Mouse (Mus musculus) embryonic facial prominence, embryonic 11.5 days (tissue): ENCODE results near the gene Mmadhc. TPM values are rescaled to one million over a fixed set of nuclear protein-coding genes. Genes with fewer than 3 reads are reported as not detected.

ENCODE experiments used
- ATAC-seq: fragments of 200-750 bp; cut with Nextera tagmentation; replicated peaks from 2 replicates; pipeline ENCODE4 v1.8.0; 2017; ENCODE audit warnings: low read depth; ENCODE audit not compliant: insufficient number of reproducible peaks, low FRiP score, low TSS enrichment
- DNase-seq: peaks from one replicate; pipeline ENCODE4 v3.0.0-alpha.2; 2015; ENCODE audit warnings: low spot score
- H3K27ac ChIP-seq: fragments of 300-500 bp; sonication (generic); replicated peaks from 2 replicates; pipeline ENCODE4 v1.5.1; 2014; ENCODE audit warnings: mild to moderate bottlenecking, low read depth, low read length, control low read depth
- H3K27me3 ChIP-seq: fragments of 300-500 bp; sonication (generic); 2 replicates; pipeline ENCODE4 v1.6.1; 2014; ENCODE audit warnings: mild to moderate bottlenecking, low read length, moderate library complexity, mixed read lengths; ENCODE audit not compliant: control insufficient read depth, insufficient read depth
- H3K36me3 ChIP-seq: fragments of 300-500 bp; sonication (generic); replicated peaks from 2 replicates; pipeline ENCODE4 v1.6.1; 2014; ENCODE audit warnings: low read depth, mild to moderate bottlenecking, low read length, moderate library complexity, mixed read lengths; ENCODE audit not compliant: control insufficient read depth, insufficient read depth
- H3K4me1 ChIP-seq: fragments of 300-500 bp; sonication (generic); 2 replicates; pipeline ENCODE4 v1.6.1; 2014; ENCODE audit warnings: low read length, mixed read lengths; ENCODE audit not compliant: control insufficient read depth, insufficient read depth
- H3K4me2 ChIP-seq: fragments of 300-500 bp; sonication (generic); 2 replicates; pipeline ENCODE4 v1.6.1; 2014; ENCODE audit warnings: low read depth, mild to moderate bottlenecking, control low read depth, low read length, moderate library complexity
- H3K4me3 ChIP-seq: fragments of 300-500 bp; sonication (generic); 2 replicates; pipeline ENCODE4 v1.5.1; 2014; ENCODE audit warnings: low read depth, low read length, control low read depth
- H3K9ac ChIP-seq: fragments of 300-500 bp; sonication (generic); replicated peaks from 2 replicates; pipeline ENCODE4 v1.6.1; 2014; ENCODE audit warnings: mild to moderate bottlenecking, control low read depth, low read length
- H3K9me3 ChIP-seq: fragments of 300-500 bp; sonication (generic); replicated peaks from 2 replicates; pipeline ENCODE4 v1.6.1; 2016; ENCODE audit warnings: mild to moderate bottlenecking, low read length, inconsistent platforms, mixed read lengths; ENCODE audit not compliant: control insufficient read depth
- WGBS: fragments of 180-500 bp; shearing (Covaris S2); extraction: QIAGEN DNeasy Blood & Tissue Kit; methylation state at CpG from one replicate; pipeline ENCODE4 v1.1.7; 2014; 5-methylcytosine and 5-hydroxymethylcytosine counted together
- polyA plus RNA-seq: library from polyadenylated mRNA; unstranded; fragments of >200 nt; fragmentation: Nextera tagmentation; extraction: Ambion mirVana; gene quantifications from 2 replicates; pipeline ENCODE4 v1.2.1, GENCODE M21; 2014

Mmadhc gene
- polyA plus RNA-seq, 1 experiment from 2014 or later: 170 TPM

DNA sequence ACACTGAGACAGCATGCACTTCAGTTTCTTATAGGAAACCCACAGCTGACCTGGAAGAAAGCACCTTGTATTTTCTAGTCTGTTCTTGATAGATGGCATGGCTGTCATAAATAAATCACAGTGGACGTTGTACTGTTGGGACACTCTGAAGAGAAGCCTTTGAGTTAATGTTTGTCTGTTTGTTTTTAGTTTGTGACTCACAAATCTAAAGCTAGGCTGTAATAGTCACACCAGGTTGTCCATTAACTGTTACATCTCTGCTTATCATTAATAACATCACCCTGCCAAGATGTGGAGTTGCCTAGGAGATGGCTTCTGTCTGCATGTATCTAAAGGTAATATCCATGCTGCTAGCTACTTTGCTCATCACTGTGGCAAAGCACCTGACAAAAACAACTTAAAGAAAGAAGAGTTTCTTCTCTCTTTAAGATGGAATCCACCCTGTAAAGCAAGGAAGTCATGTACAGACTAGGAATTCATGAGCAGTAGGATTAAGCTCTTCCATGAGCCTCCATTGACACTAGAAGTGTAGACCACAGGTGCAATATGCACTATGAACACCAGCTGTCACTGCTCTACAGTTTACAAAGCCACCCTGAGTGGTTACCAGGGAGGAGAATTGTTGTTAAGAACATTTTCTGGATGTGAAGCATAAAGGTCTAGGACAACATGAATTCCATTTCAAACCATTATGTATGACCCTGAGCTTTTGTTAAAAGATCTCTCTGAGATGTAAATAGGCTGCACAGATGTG is 8.4 kb upstream of the Mmadhc start:
- H3K4me3 ChIP-seq: no peak overlapping the region
- no peaks in the 10 kb centered on the region for H3K27me3 ChIP-seq
- ATAC-seq (no peak), DNase-seq (peak; percentile 39)
- 86% methylated on average over 1 of the region's 1 CpGs for WGBS
- H3K9me3 ChIP-seq: no peaks in the 10 kb centered on the region
- H3K4me1 ChIP-seq: no peaks in the 10 kb centered on the region
- H3K36me3 ChIP-seq: no peaks in the 10 kb centered on the region
- H3K27ac ChIP-seq: no peak overlapping the region
- H3K4me2 ChIP-seq: no peak overlapping the region
- no peak overlapping the region for H3K9ac ChIP-seq

DNA sequence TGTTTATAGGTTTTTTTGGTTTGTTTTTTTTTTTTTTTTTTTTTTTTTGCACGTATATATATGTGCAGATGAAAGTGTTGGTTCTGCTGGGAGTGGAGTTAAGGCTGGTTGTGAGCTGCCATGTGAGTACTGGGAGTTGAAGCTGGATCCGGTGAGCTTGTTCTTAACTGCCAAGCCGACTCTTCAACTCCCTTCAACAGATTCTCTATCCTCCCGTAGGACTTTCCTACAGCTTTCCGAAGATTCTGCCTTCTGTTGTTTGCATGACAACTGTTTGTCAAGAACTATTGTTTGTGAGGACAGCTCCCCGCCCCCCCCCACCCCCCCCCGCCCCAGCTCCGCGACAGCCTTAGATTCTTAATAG is 368 bp upstream of the Mmadhc start:
- H3K9me3 ChIP-seq: no peaks in the 10 kb centered on the region
- H3K4me3 ChIP-seq: peak overlapping the region; percentile 91
- ATAC-seq: no peak
- no peaks in the 10 kb centered on the region for H3K4me1 ChIP-seq
- 3% methylated on average over 9 of the region's 9 CpGs for WGBS
- no peaks in the 10 kb centered on the region for H3K27me3 ChIP-seq
- H3K9ac ChIP-seq: no peak overlapping the region; the same call in 1 of the 2 replicates
- H3K36me3 ChIP-seq: no peaks in the 10 kb centered on the region
- H3K4me2 ChIP-seq: peak overlapping the region; percentile 50
- H3K27ac ChIP-seq: no peak overlapping the region
- no peak for DNase-seq

DNA sequence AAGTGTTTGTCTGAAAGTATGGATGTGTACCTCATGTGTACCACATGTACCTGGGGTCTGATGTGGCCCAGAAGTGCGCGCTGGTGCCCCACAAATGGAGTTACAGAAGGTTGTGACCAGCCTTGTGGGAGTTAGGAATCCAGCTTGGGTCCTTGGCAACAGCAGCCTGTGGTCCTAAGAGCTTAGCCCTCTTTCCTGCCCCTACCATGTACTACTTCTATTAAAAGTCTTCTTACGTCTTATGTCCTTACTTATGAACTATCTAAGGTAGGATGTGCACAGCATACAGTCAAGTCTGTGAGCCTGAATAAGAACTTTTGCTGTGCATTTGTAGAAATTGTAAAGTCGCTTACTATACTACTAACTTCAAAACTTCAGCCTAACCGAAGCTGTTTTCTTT is 1.0 kb downstream of the Mmadhc start:
- Histone ChIP-seq H3K36me3 (no peaks in the 10 kb centered on the region; the same call in 1 of the 2 replicates), H3K9me3 (no peaks in the 10 kb centered on the region), H3K27ac (no peak overlapping the region), H3K9ac (peak overlapping the region; percentile 32), H3K4me3 (peak overlapping the region; percentile 91), H3K27me3 (no peaks in the 10 kb centered on the region), H3K4me1 (no peaks in the 10 kb centered on the region), H3K4me2 (peak overlapping the region; percentile 72)
- ATAC-seq: no peak
- 45% methylated on average over 5 of the region's 5 CpGs for WGBS
- DNase-seq: no peak

DNA sequence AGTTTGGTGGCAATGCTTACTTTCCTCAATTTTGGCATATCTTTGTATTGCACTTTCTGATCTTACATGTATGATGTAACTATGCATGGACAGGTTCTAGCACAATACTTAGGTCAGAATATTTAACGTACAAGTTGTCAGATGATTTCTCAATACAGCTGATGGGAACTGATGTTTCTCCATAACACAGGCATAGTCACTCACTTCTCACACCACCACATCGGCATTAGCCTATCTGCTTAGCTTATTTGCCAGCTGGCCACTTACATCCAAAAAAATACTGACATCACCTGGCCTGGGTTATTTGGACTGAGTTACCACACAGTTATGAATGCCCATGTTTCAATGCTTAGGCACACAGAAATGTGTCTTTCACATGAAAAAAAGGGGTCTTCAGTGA is 2.5 kb downstream of the Mmadhc start:
- Histone ChIP-seq H3K27me3 (no peaks in the 10 kb centered on the region), H3K4me1 (no peaks in the 10 kb centered on the region), H3K9me3 (no peaks in the 10 kb centered on the region), H3K36me3 (no peaks in the 10 kb centered on the region; the same call in 1 of the 2 replicates), H3K4me2 (no peak overlapping the region), H3K4me3 (no peak overlapping the region), H3K9ac (no peak overlapping the region), H3K27ac (no peak overlapping the region)
- no peak for ATAC-seq
- WGBS: 85% methylated on average over 2 of the region's 2 CpGs
- DNase-seq: no peak

DNA sequence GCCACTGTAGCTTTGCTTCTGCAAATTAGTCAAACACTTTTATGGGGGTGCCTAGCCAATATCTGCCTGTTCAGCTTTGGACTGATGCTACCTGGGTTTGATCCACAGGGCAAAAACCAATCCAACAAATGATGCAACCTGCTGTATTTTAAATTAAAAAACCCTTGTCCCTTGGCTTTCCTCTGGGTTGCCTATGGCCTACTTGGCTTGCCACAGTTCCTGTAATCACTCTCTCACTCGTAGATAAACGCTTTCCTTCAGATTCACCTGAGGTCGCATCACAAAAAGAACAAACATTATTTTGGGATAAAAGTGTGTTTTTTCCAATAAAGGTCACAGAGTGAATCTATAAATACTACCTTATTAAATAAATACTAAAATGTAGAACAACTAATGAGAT is 3.0 kb downstream of the Mmadhc start:
- Histone ChIP-seq H3K4me2 (no peak overlapping the region), H3K9ac (no peak overlapping the region)
- 83% methylated on average over 3 of the region's 3 CpGs for WGBS

DNA sequence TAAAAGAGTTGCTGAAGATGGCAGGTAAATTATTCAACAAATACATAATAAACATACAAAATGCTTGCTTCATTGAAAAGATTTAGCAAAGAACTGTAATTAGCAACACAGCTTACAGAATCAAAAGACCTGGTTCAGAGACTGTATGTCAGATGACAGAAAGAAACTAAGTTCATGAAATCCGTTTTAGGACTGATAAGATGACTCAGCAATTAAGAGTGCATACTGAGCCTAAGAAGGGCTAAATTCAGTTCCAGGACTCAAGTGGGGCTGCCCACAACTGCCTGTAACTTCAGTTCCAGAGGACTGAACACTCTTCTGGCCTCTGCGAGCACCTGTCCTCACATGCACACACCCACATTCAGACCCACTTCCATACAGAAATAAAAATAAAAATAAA is 4.7 kb downstream of the Mmadhc start:
- WGBS: 79% methylated on average over 2 of the region's 2 CpGs
- Histone ChIP-seq H3K27me3 (no peaks in the 10 kb centered on the region), H3K36me3 (no peaks in the 10 kb centered on the region; the same call in 1 of the 2 replicates), H3K9me3 (no peaks in the 10 kb centered on the region), H3K4me3 (no peak overlapping the region), H3K4me2 (no peak overlapping the region), H3K4me1 (no peaks in the 10 kb centered on the region), H3K27ac (no peak overlapping the region), H3K9ac (no peak overlapping the region)
- DNase-seq (no peak), ATAC-seq (no peak)

More for the DNA sequence above, 3.0 kb downstream of the Mmadhc start:
- DNase-seq (no peak), ATAC-seq (no peak)
- no peaks in the 10 kb centered on the region for H3K9me3 ChIP-seq
- H3K4me1 ChIP-seq: no peaks in the 10 kb centered on the region
- no peaks in the 10 kb centered on the region; the same call in 1 of the 2 replicates for H3K36me3 ChIP-seq
- no peak overlapping the region for H3K4me3 ChIP-seq
- H3K27me3 ChIP-seq: no peaks in the 10 kb centered on the region
- H3K27ac ChIP-seq: no peak overlapping the region

DNA sequence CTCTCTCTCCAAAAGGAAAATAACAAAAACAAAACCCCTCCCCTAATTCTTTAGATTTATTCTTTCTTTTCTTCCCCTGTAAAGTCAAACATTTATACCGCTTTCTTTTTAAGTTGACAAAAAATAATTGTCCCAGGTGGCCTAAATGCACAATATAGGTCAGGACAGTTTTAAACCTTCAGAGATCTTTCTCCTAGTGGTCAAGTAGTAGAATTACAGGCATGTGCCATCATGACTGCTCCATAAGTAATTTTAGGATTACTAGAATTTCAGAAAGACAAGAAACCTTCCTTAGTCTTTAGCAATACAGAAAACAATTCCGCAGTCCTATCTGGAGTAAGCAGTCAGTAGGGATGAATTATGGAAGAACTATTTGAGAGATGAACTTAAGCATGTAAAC is 5.8 kb downstream of the Mmadhc start:
- no peak overlapping the region for H3K4me3 ChIP-seq
- no peak for DNase-seq
- H3K9me3 ChIP-seq: no peaks in the 10 kb centered on the region
- no peaks in the 10 kb centered on the region; the same call in 1 of the 2 replicates for H3K36me3 ChIP-seq
- WGBS: 87% methylated on average over 2 of the region's 2 CpGs
- H3K27me3 ChIP-seq: no peaks in the 10 kb centered on the region
- ATAC-seq: no peak
- H3K9ac ChIP-seq: no peak overlapping the region
- H3K4me2 ChIP-seq: no peak overlapping the region
- H3K4me1 ChIP-seq: no peaks in the 10 kb centered on the region
- H3K27ac ChIP-seq: no peak overlapping the region

DNA sequence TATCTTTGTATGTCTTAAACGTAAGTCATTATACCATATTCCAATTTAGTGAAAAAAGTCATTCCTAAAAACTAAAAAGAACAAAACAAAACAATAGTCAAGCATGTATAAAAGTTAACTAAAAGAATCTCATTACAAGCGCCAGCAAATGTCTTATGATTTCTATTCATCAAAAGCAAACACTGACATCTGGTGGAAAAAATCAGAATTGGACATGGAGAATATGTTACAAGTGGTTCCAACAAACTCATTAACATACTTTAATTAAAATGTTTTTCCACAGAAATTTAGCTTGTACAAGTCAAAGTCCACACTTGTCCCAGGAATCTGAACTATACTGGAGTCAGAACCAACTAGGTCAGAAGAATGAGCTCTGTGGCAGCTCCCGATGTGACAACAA is 11.8 kb downstream of the Mmadhc start:
- H3K4me3 ChIP-seq: no peak overlapping the region
- H3K9ac ChIP-seq: no peak overlapping the region
- ATAC-seq (no peak), DNase-seq (peak; percentile 64)
- WGBS: 89% methylated on average over 3 of the region's 3 CpGs
- H3K27ac ChIP-seq: no peak overlapping the region
- peaks cover 3% of the 10 kb centered on the region; the same call in 1 of the 2 replicates for H3K36me3 ChIP-seq
- no peaks in the 10 kb centered on the region for H3K27me3 ChIP-seq
- H3K4me2 ChIP-seq: no peak overlapping the region
- no peaks in the 10 kb centered on the region for H3K4me1 ChIP-seq
- no peaks in the 10 kb centered on the region for H3K9me3 ChIP-seq
